Mouse (Mus musculus) neural tube, embryonic 12.5 days (tissue): ENCODE data around the gene Trim44. TPM values are rescaled to one million over a fixed set of nuclear protein-coding genes. Genes with fewer than 3 reads are reported as not detected.

Source experiments
- ATAC-seq: fragments of 200-750 bp; cut with Nextera tagmentation; 2 replicates; pipeline ENCODE4 v1.8.0; 2017; ENCODE audit warnings: low read depth, mild to moderate bottlenecking, moderate TSS enrichment, moderate library complexity; ENCODE audit not compliant: low FRiP score
- H3K27ac ChIP-seq: fragments of 300-500 bp; sonication (generic); 2 replicates; pipeline ENCODE4 v1.5.1; 2016
- H3K27me3 ChIP-seq: fragments of 300-500 bp; sonication (generic); replicated peaks from 2 replicates; pipeline ENCODE4 v1.6.1; 2016; ENCODE audit warnings: mild to moderate bottlenecking
- H3K36me3 ChIP-seq: fragments of 300-500 bp; sonication (generic); 2 replicates; pipeline ENCODE4 v1.6.1; 2016; ENCODE audit warnings: mild to moderate bottlenecking
- H3K4me1 ChIP-seq: fragments of 300-500 bp; sonication (generic); 2 replicates; pipeline ENCODE4 v1.6.1; 2016
- H3K4me2 ChIP-seq: fragments of 300-500 bp; sonication (generic); replicated peaks from 2 replicates; pipeline ENCODE4 v1.6.1; 2016; ENCODE audit warnings: mild to moderate bottlenecking
- H3K4me3 ChIP-seq: fragments of 300-500 bp; sonication (generic); 2 replicates; pipeline ENCODE4 v1.5.1; 2016
- H3K9ac ChIP-seq: fragments of 300-500 bp; sonication (generic); 2 replicates; pipeline ENCODE4 v1.6.1; 2016; ENCODE audit warnings: mild to moderate bottlenecking
- H3K9me3 ChIP-seq: fragments of 300-500 bp; sonication (generic); 2 replicates; pipeline ENCODE4 v1.6.1; 2016; ENCODE audit warnings: mild to moderate bottlenecking
- WGBS: fragments of 180-500 bp; shearing (Covaris S2); methylation state at CpG from one replicate; pipeline ENCODE4 v1.1.7; 2016; 5-methylcytosine and 5-hydroxymethylcytosine counted together
- polyA plus RNA-seq: library from polyadenylated mRNA; unstranded; fragments of >200 nt; fragmentation: Nextera tagmentation; extraction: Ambion mirVana; gene quantifications from 2 replicates; pipeline ENCODE4 v1.2.1, GENCODE M21; 2016

Trim44 gene
- polyA plus RNA-seq, 1 experiment from 2014 or later: 67.9 TPM

- no peaks in the 10 kb centered on the region for H3K27me3 ChIP-seq
- no peak overlapping the region for H3K27ac ChIP-seq
- H3K9me3 ChIP-seq: no peaks in the 10 kb centered on the region
- H3K4me1 ChIP-seq: no peaks in the 10 kb centered on the region
- ATAC-seq: no peak
- H3K36me3 ChIP-seq: no peaks in the 10 kb centered on the region
- no peak overlapping the region for H3K4me3 ChIP-seq
- H3K4me2 ChIP-seq: no peak overlapping the region
- no peak overlapping the region for H3K9ac ChIP-seq
- 32% methylated on average over 8 of the region's 8 CpGs for WGBS
Observed at GRCm38 (mm10) chr2:102437357-102438030, 29.9 kb upstream of the Trim44 start.

GRCm38 (mm10) chr2:102433879-102434278, 26.3 kb upstream of the Trim44 start:
- no peak overlapping the region for H3K4me2 ChIP-seq
- no peaks in the 10 kb centered on the region for H3K9me3 ChIP-seq
- H3K27ac ChIP-seq: no peak overlapping the region
- H3K27me3 ChIP-seq: no peaks in the 10 kb centered on the region
- H3K36me3 ChIP-seq: no peaks in the 10 kb centered on the region
- no peak for ATAC-seq
- no peaks in the 10 kb centered on the region for H3K4me1 ChIP-seq
- 93% methylated on average over 1 of the region's 1 CpGs for WGBS
- H3K9ac ChIP-seq: no peak overlapping the region
- H3K4me3 ChIP-seq: no peak overlapping the region

GRCm38 (mm10) chr2:102431084-102431483, 23.5 kb upstream of the Trim44 start:
- no peak overlapping the region for H3K27ac ChIP-seq
- H3K27me3 ChIP-seq: no peaks in the 10 kb centered on the region
- no peaks in the 10 kb centered on the region for H3K36me3 ChIP-seq
- no peak overlapping the region for H3K4me2 ChIP-seq
- ATAC-seq: no peak
- 52% methylated on average over 4 of the region's 4 CpGs for WGBS
- no peaks in the 10 kb centered on the region for H3K4me1 ChIP-seq
- H3K9me3 ChIP-seq: no peaks in the 10 kb centered on the region
- no peak overlapping the region for H3K9ac ChIP-seq
- H3K4me3 ChIP-seq: no peak overlapping the region

- Histone ChIP-seq H3K36me3 (no peaks in the 10 kb centered on the region), H3K27me3 (no peaks in the 10 kb centered on the region), H3K4me1 (no peaks in the 10 kb centered on the region), H3K4me2 (no peak overlapping the region), H3K27ac (no peak overlapping the region), H3K9ac (no peak overlapping the region), H3K9me3 (no peaks in the 10 kb centered on the region), H3K4me3 (no peak overlapping the region)
- no peak for ATAC-seq
Observed at GRCm38 (mm10) chr2:102427974-102428373, 20.3 kb upstream of the Trim44 start.

- ATAC-seq: no peak
- Histone ChIP-seq H3K36me3 (no peaks in the 10 kb centered on the region), H3K4me3 (no peak overlapping the region), H3K27me3 (no peaks in the 10 kb centered on the region), H3K27ac (no peak overlapping the region), H3K4me2 (no peak overlapping the region), H3K9me3 (no peaks in the 10 kb centered on the region), H3K4me1 (no peaks in the 10 kb centered on the region), H3K9ac (no peak overlapping the region)
- 54% methylated on average over 3 of the region's 3 CpGs for WGBS
Observed at GRCm38 (mm10) chr2:102426434-102426833, 18.8 kb upstream of the Trim44 start.

- WGBS: 91% methylated on average over 14 of the region's 14 CpGs
- Histone ChIP-seq H3K4me1 (no peaks in the 10 kb centered on the region), H3K9me3 (no peaks in the 10 kb centered on the region), H3K27ac (no peak overlapping the region), H3K4me2 (no peak overlapping the region), H3K27me3 (no peaks in the 10 kb centered on the region), H3K4me3 (no peak overlapping the region), H3K36me3 (no peaks in the 10 kb centered on the region), H3K9ac (no peak overlapping the region)
- no peak for ATAC-seq
Observed at GRCm38 (mm10) chr2:102416149-102416743, 8.6 kb upstream of the Trim44 start.

- H3K27ac ChIP-seq: no peak overlapping the region
- no peaks in the 10 kb centered on the region for H3K36me3 ChIP-seq
- H3K9ac ChIP-seq: no peak overlapping the region
- no peak overlapping the region for H3K4me3 ChIP-seq
- ATAC-seq: no peak
- H3K27me3 ChIP-seq: no peaks in the 10 kb centered on the region
- H3K9me3 ChIP-seq: no peaks in the 10 kb centered on the region
- H3K4me2 ChIP-seq: no peak overlapping the region
- no peaks in the 10 kb centered on the region for H3K4me1 ChIP-seq
- 96% methylated on average over 2 of the region's 2 CpGs for whole genome bisulfite sequencing
Observed at GRCm38 (mm10) chr2:102412738-102413137, 5.1 kb upstream of the Trim44 start.

GRCm38 (mm10) chr2:102410615-102411014, 3.0 kb upstream of the Trim44 start:
- ATAC-seq: no peak
- no peaks in the 10 kb centered on the region for H3K4me1 ChIP-seq
- 83% methylated on average over 4 of the region's 4 CpGs for WGBS

GRCm38 (mm10) chr2:102409741-102410140, 2.1 kb upstream of the Trim44 start:
- Histone ChIP-seq H3K4me2 (no peak overlapping the region), H3K27ac (no peak overlapping the region), H3K4me1 (no peaks in the 10 kb centered on the region), H3K9me3 (no peaks in the 10 kb centered on the region), H3K9ac (no peak overlapping the region), H3K27me3 (no peaks in the 10 kb centered on the region), H3K4me3 (no peak overlapping the region), H3K36me3 (no peaks in the 10 kb centered on the region)
- WGBS: 89% methylated on average over 3 of the region's 3 CpGs
- ATAC-seq: no peak

More at GRCm38 (mm10) chr2:102410615-102411014, 3.0 kb upstream of the Trim44 start:
- H3K9ac ChIP-seq: no peak overlapping the region
- H3K36me3 ChIP-seq: no peaks in the 10 kb centered on the region
- H3K27ac ChIP-seq: no peak overlapping the region
- H3K4me2 ChIP-seq: no peak overlapping the region
- no peaks in the 10 kb centered on the region for H3K27me3 ChIP-seq
- H3K9me3 ChIP-seq: no peaks in the 10 kb centered on the region
- no peak overlapping the region for H3K4me3 ChIP-seq

- Histone ChIP-seq H3K27ac (no peak overlapping the region), H3K27me3 (no peaks in the 10 kb centered on the region), H3K9ac (no peak overlapping the region), H3K36me3 (no peaks in the 10 kb centered on the region), H3K9me3 (no peaks in the 10 kb centered on the region), H3K4me2 (no peak overlapping the region), H3K4me3 (no peak overlapping the region), H3K4me1 (no peaks in the 10 kb centered on the region)
- 90% methylated on average over 4 of the region's 4 CpGs for WGBS
- no peak for ATAC-seq
Observed at GRCm38 (mm10) chr2:102406324-102407304, 1.0 kb downstream of the Trim44 start.

- no peak overlapping the region for H3K27ac ChIP-seq
- no peaks in the 10 kb centered on the region for H3K9me3 ChIP-seq
- H3K4me3 ChIP-seq: no peak overlapping the region
- no peak for ATAC-seq
- H3K4me2 ChIP-seq: no peak overlapping the region
- WGBS: 72% methylated on average over 5 of the region's 5 CpGs
- peaks cover 15% of the 10 kb centered on the region for H3K4me1 ChIP-seq
- no peak overlapping the region for H3K9ac ChIP-seq
- H3K27me3 ChIP-seq: no peaks in the 10 kb centered on the region
- no peaks in the 10 kb centered on the region for H3K36me3 ChIP-seq
Observed at GRCm38 (mm10) chr2:102403982-102404381, 3.6 kb downstream of the Trim44 start.

- Histone ChIP-seq H3K4me2 (no peak overlapping the region), H3K4me1 (peaks cover 15% of the 10 kb centered on the region), H3K27ac (no peak overlapping the region), H3K27me3 (no peaks in the 10 kb centered on the region), H3K36me3 (no peaks in the 10 kb centered on the region), H3K4me3 (no peak overlapping the region), H3K9me3 (no peaks in the 10 kb centered on the region), H3K9ac (no peak overlapping the region)
- WGBS: 88% methylated on average over 4 of the region's 4 CpGs
- ATAC-seq: no peak
Observed at GRCm38 (mm10) chr2:102403306-102403705, 4.3 kb downstream of the Trim44 start.
